Mouse (Mus musculus): ENCODE results near the gene Cmah. TPM values are rescaled to one million over a fixed set of nuclear protein-coding genes. Genes with fewer than 3 reads are reported as not detected.

Gene Cmah
- polyA plus RNA-seq, 1 experiment from 2014 or later = 0.86 TPM

DNA sequence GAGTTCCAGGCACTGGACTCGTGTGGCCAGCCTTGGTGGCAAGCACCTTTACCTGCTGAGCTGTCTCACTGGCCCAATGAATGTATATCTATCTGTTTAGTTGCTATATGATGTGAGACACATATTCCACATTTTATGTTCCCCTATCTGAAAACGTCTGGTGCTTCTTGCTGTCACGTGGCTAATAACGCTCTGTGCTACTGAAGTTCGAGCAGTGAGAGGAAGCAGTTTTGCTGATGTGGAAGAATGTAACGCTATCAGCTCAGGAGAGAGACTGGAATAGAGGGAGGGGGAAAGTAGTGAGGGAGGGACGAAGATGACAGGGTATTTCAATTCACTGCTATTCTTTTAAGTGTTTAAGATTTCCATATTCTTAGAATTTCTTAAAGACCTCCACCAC is 136.6 kb downstream of the Cmah start:
- ATAC-seq (replicated peaks; ENCODE audit: low FRiP score) = no peak
- Histone ChIP-seq H3K9ac (no peak overlapping the region), H3K4me3 (replicated peaks) (no peak overlapping the region), H3K9me3 (replicated peaks) (no peaks in the 10 kb centered on the region), H3K4me1 (no peaks in the 10 kb centered on the region), H3K36me3 (no peaks in the 10 kb centered on the region), H3K27me3 (no peaks in the 10 kb centered on the region), H3K27ac (no peak overlapping the region), H3K4me2 (no peak overlapping the region)
- 72% methylated on average over 7 of the region's 7 CpGs for WGBS

DNA sequence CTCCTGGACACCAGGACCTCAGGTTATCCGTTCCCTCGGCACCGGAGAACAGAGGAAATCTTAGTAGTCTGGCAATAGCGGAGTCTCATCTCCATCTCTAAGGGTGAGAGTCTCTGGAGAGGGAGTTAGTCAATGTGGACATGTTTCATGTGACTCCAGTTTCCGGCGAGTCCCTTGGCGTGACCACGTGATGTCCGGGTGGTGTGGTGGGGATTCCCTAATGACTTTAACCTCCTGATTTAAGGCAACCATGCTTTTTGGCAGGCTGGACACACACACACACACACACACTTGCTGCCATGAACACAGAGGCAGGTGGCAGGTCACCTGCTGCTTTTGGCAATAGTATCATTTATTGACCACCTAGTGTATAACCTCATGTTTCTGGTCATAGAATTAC is 138.8 kb downstream of the Cmah start:
- Histone ChIP-seq H3K27ac (no peak overlapping the region), H3K4me1 (no peaks in the 10 kb centered on the region), H3K4me2 (no peak overlapping the region), H3K27me3 (no peaks in the 10 kb centered on the region), H3K4me3 (replicated peaks) (no peak overlapping the region), H3K36me3 (no peaks in the 10 kb centered on the region), H3K9ac (no peak overlapping the region), H3K9me3 (replicated peaks) (no peaks in the 10 kb centered on the region)
- WGBS = 92% methylated on average over 9 of the region's 9 CpGs
- ATAC-seq (replicated peaks; ENCODE audit: low FRiP score) = no peak

DNA sequence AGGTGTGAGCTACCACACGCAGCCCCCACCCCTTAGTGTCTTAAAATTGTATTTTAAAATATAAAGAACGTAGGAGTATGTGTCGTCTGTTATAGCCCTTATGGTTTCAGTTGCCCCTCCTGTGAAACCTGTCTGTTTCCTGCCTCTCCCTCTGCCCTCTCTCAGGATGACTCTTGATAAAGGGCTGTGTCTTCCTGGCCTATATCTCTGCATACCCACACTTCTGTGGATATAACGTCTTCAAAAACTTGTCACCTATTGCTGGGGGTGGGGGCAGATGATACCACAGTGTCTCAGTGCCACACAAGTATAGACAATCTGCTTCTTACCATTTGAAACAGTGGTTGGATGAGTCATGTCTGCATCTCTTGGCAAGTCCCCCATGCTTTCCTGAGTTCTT is 140.6 kb downstream of the Cmah start:
- no peak overlapping the region for H3K4me2 ChIP-seq
- no peaks in the 10 kb centered on the region for H3K27me3 ChIP-seq
- ATAC-seq (replicated peaks; ENCODE audit: low FRiP score) = no peak
- H3K4me3 ChIP-seq (replicated peaks) = no peak overlapping the region
- H3K9ac ChIP-seq = no peak overlapping the region
- no peaks in the 10 kb centered on the region for H3K9me3 ChIP-seq (replicated peaks)
- 81% methylated on average over 4 of the region's 4 CpGs for WGBS
- no peaks in the 10 kb centered on the region for H3K4me1 ChIP-seq
- no peak overlapping the region for H3K27ac ChIP-seq
- H3K36me3 ChIP-seq = no peaks in the 10 kb centered on the region

DNA sequence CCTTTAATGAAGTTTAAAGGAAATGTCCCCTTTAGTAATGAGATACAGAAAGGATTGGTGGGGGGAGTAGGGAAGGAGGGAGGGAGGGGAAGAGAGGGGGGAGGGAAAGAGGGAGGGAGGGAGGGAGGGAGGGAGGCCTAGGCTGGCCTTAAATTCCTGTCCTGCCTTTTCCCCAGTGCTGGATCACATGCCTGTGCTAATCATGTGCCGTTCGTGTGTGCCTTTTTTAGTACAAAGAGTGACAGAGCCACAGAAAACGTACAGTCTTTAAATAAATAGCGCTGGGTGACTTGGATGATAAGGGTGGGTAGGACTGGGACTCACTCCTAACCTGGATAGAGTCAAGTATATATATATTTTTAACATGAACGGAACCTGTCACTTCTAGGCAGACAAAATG is 150.4 kb downstream of the Cmah start:
- Histone ChIP-seq H3K9me3 (replicated peaks) (no peaks in the 10 kb centered on the region), H3K4me2 (no peak overlapping the region), H3K4me3 (replicated peaks) (no peak overlapping the region), H3K9ac (no peak overlapping the region), H3K4me1 (0 out of 2 replicates have a peak, but pooled peaks cover 2% of the 10 kb centered on the region), H3K27ac (no peak overlapping the region), H3K36me3 (no peaks in the 10 kb centered on the region), H3K27me3 (no peaks in the 10 kb centered on the region)
- WGBS = 63% methylated on average over 5 of the region's 5 CpGs
- no peak for ATAC-seq (replicated peaks; ENCODE audit: low FRiP score)

DNA sequence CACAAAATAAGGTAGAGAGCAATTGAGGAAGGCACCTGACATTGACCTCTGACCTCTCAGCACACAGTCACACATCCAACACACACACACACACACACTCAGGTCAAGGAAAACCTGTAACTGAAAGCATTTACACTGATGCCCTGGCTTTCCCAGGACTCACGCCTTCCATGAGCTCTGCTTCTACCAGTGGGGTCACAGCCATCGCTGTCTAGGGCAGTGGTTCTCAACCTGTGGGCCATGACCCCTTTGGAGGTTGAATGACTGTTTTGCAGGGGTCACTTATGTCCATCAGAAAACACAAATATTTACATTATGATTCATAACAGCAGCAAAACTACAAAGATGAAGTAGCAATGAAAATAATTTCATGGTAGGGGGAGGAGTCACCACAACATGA is 152.3 kb downstream of the Cmah start:
- Histone ChIP-seq H3K4me2 (no peak overlapping the region), H3K27ac (no peak overlapping the region), H3K4me1 (0 out of 2 replicates have a peak, but pooled peaks cover 2% of the 10 kb centered on the region), H3K36me3 (no peaks in the 10 kb centered on the region), H3K4me3 (replicated peaks) (no peak overlapping the region), H3K9me3 (replicated peaks) (no peaks in the 10 kb centered on the region), H3K27me3 (no peaks in the 10 kb centered on the region), H3K9ac (no peak overlapping the region)
- ATAC-seq (replicated peaks; ENCODE audit: low FRiP score) = no peak; the same call in 1 of the 2 replicates
- 83% methylated on average over 2 of the region's 2 CpGs for WGBS

DNA sequence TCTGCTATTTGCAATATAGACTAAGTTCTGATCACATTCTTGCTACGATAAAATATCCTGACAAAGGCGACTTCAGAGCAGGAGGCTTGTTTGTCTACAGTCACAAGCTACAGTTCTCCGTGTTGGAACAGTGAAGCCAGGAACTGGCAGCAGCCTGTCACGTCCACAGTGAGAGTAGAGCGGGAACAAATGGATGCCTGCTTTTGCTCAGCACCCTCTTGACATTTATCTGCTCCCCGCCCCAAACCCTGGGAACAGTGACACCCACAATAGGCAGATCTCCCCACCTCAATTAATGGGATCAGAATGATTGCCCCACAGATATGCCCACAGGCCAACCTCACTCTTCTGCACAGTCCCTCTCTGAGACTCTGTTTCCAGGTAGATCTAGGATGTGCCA is 153.6 kb downstream of the Cmah start:
- H3K27ac ChIP-seq = no peak overlapping the region
- H3K27me3 ChIP-seq = no peaks in the 10 kb centered on the region
- H3K9me3 ChIP-seq (replicated peaks) = no peaks in the 10 kb centered on the region
- H3K4me2 ChIP-seq = no peak overlapping the region
- H3K36me3 ChIP-seq = no peaks in the 10 kb centered on the region
- ATAC-seq (replicated peaks; ENCODE audit: low FRiP score) = no peak
- H3K4me3 ChIP-seq (replicated peaks) = no peak overlapping the region
- 78% methylated on average over 6 of the region's 6 CpGs for WGBS
- H3K4me1 ChIP-seq = 0 out of 2 replicates have a peak, but pooled peaks cover 2% of the 10 kb centered on the region
- H3K9ac ChIP-seq = no peak overlapping the region

DNA sequence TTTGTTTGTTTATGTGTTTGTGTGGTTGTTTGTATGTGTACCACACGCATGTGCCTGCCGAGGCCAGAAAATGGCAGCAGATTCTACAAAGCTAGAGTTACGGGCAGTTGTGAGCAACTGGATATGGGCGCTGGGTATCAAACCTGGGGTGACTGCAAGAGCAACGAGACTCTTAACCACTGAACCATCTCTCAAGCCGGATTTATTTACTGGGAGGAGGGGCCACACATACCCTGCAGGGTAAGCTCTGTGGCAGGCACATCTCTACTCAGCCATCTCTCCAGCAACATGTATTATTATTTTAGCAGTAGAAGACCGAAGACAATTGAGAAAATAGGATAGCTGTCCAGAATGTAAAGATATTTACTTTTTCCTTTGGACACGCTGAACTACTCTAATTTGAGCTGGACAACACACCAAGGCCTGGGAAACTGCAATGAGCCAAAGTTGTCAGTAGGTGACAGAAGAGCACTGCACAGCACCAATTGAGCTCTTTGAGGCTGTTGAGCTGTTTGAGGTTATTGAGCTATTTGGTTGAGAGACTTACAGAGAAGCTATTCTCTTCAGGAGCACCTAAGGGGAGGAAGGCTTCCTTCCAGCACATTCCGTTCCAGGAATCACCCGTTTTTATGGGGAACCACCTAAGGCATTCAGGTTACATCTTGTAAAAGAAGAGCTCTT is 154.6 kb downstream of the Cmah start:
- Histone ChIP-seq H3K4me1 (0 out of 2 replicates have a peak, but pooled peaks cover 2% of the 10 kb centered on the region), H3K27me3 (no peaks in the 10 kb centered on the region), H3K36me3 (no peaks in the 10 kb centered on the region), H3K9me3 (replicated peaks) (no peaks in the 10 kb centered on the region), H3K4me2 (no peak overlapping the region), H3K4me3 (replicated peaks) (no peak overlapping the region), H3K27ac (no peak overlapping the region), H3K9ac (no peak overlapping the region)
- ATAC-seq (replicated peaks; ENCODE audit: low FRiP score) = peak; percentile 86
- 46% methylated on average over 10 of the region's 10 CpGs for WGBS

DNA sequence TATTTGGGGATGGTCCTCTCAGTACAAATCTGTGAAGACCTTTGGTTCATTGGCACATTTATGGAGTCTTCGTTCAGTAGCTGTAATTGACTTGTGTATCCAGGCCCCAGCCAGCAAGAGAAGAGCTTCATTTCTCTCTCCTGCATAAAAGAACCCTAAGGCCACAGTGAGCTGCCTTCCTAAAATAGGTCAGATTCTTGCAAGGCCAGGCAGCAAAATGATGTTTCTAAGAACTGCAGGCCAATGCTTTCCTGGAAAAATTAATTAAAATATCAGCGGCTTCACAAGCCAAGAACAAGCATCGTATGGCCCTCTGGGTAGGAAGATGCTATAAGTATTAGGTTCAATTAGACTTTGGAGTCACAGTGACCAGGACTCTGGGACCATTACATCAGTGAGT is 156.5 kb downstream of the Cmah start:
- 82% methylated on average over 3 of the region's 3 CpGs for WGBS
- Histone ChIP-seq H3K27ac (no peak overlapping the region), H3K4me2 (no peak overlapping the region), H3K4me3 (replicated peaks) (no peak overlapping the region), H3K9me3 (replicated peaks) (no peaks in the 10 kb centered on the region), H3K4me1 (0 out of 2 replicates have a peak, but pooled peaks cover 2% of the 10 kb centered on the region), H3K9ac (no peak overlapping the region), H3K27me3 (no peaks in the 10 kb centered on the region), H3K36me3 (no peaks in the 10 kb centered on the region)
- ATAC-seq (replicated peaks; ENCODE audit: low FRiP score) = no peak

DNA sequence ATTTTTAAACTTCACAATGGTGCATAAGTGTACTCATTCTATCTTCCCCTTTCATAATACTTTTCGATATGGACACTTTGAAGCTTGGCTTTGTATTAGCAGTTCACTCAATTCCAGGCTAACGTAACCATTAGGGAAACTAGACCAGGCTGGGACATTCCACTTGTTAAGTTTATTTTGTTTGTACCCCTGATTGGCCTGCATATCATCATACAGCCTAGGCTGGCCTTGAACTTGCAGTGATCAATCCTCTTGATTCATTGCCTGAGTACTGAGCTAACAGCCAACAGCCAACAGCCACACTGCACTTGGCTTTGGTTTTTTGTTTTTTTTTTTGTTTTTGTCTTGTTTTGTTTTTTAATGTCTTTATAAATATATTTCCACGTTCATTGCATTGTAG is 157.6 kb downstream of the Cmah start:
- H3K27ac ChIP-seq = no peak overlapping the region
- H3K4me2 ChIP-seq = no peak overlapping the region
- H3K9ac ChIP-seq = no peak overlapping the region
- no peaks in the 10 kb centered on the region for H3K27me3 ChIP-seq
- no peaks in the 10 kb centered on the region for H3K36me3 ChIP-seq
- H3K9me3 ChIP-seq (replicated peaks) = no peaks in the 10 kb centered on the region
- ATAC-seq (replicated peaks; ENCODE audit: low FRiP score) = no peak
- H3K4me1 ChIP-seq = 0 out of 2 replicates have a peak, but pooled peaks cover 2% of the 10 kb centered on the region
- no peak overlapping the region for H3K4me3 ChIP-seq (replicated peaks)
- 80% methylated on average over 3 of the region's 3 CpGs for WGBS

DNA sequence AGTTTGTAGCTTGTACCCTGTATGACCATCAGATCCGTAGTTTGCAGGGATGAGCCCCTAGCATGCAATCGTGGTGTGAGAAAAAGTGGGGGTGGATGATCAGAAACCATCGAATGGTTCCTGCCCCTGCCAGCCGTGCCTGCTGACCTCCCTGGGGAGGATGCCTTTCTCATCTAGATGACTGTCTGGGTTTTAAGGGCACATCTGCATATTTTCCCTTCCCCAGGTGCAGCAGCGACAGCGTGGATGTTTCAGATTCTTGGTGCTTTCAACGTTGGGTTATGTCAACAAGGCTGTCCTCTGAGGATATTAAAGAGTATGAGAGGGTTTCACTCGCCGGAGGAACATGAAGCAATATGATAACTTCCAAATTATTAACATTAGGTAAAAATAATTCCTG is 158.8 kb downstream of the Cmah start:
- H3K4me2 ChIP-seq = no peak overlapping the region
- H3K36me3 ChIP-seq = no peaks in the 10 kb centered on the region
- no peak overlapping the region for H3K27ac ChIP-seq
- no peak overlapping the region for H3K9ac ChIP-seq
- ATAC-seq (replicated peaks; ENCODE audit: low FRiP score) = no peak
- no peaks in the 10 kb centered on the region for H3K9me3 ChIP-seq (replicated peaks)
- no peaks in the 10 kb centered on the region for H3K27me3 ChIP-seq
- H3K4me1 ChIP-seq = 0 out of 2 replicates have a peak, but pooled peaks cover 2% of the 10 kb centered on the region
- no peak overlapping the region for H3K4me3 ChIP-seq (replicated peaks)
- WGBS = 71% methylated on average over 9 of the region's 9 CpGs

DNA sequence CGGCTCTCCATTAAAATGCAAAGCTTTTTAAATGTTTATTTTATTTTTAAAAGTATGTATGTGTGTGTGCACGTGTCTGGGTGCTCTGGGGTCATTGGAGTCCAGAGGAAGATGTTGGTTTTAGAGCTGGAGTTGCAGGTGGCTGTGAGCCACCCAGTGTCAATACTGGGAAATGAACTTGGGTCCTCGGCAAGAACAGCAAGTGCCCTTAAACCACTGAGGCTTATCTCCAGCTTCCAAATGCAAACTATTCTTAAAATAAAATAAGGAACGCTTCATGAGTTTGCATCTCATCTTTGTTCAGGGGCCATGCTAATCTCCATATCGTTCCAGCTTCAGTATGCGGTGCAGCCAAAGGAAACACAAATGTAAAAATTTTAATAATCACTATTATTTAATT is 159.2 kb downstream of the Cmah start:
- no peak overlapping the region for H3K9ac ChIP-seq
- no peak overlapping the region for H3K27ac ChIP-seq
- no peaks in the 10 kb centered on the region for H3K36me3 ChIP-seq
- 77% methylated on average over 6 of the region's 6 CpGs for WGBS
- no peak overlapping the region for H3K4me2 ChIP-seq
- no peaks in the 10 kb centered on the region for H3K9me3 ChIP-seq (replicated peaks)
- H3K27me3 ChIP-seq = no peaks in the 10 kb centered on the region
- 0 out of 2 replicates have a peak, but pooled peaks cover 2% of the 10 kb centered on the region for H3K4me1 ChIP-seq
- H3K4me3 ChIP-seq (replicated peaks) = no peak overlapping the region
- ATAC-seq (replicated peaks; ENCODE audit: low FRiP score) = no peak

DNA sequence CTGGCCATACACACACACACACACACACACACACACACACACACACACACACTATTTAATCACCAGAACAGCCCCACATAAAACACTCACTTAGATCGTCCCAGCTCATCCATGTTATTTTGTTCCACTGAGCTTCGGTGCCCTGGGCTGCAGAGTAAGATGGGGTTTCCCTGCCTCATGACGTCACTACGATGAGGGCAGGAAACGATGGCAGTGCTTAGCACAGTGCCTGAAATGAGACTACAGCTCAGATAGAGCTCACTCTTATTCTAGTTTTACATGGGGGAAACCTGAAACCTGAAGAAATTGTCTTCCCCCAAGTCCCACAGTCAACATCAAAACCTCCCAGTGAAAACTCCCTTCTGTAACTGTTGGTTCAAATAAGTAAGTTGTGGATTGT is 159.9 kb downstream of the Cmah start:
- Histone ChIP-seq H3K4me2 (no peak overlapping the region), H3K9me3 (replicated peaks) (no peaks in the 10 kb centered on the region), H3K9ac (no peak overlapping the region), H3K4me3 (replicated peaks) (no peak overlapping the region), H3K27ac (no peak overlapping the region), H3K27me3 (no peaks in the 10 kb centered on the region), H3K36me3 (no peaks in the 10 kb centered on the region), H3K4me1 (no peaks in the 10 kb centered on the region)
- 55% methylated on average over 5 of the region's 5 CpGs for WGBS
- no peak for ATAC-seq (replicated peaks; ENCODE audit: low FRiP score)

DNA sequence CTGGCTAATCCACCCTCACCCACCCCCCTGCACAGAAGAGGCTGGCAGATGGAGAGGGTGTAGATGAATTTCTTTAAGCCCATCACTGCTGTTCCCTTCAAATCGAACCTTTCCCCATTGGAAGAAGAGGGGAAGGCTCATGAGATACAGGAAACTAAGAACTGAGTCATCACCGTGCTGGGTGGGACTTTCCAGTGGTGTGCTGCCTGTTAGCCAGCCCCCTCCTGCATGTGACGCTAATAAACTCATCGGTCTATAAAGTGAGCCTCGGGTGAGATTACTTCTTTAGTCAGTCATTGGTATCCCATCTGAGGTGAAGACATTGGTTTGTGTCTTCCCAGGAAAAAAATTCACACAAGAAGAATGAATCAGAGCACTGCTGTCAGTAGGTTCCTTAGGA is 160.3 kb downstream of the Cmah start:
- 79% methylated on average over 5 of the region's 5 CpGs for WGBS
- Histone ChIP-seq H3K9me3 (replicated peaks) (no peaks in the 10 kb centered on the region), H3K4me2 (no peak overlapping the region), H3K27me3 (no peaks in the 10 kb centered on the region), H3K36me3 (no peaks in the 10 kb centered on the region), H3K4me3 (replicated peaks) (no peak overlapping the region), H3K9ac (no peak overlapping the region), H3K27ac (no peak overlapping the region), H3K4me1 (no peaks in the 10 kb centered on the region)
- no peak for ATAC-seq (replicated peaks; ENCODE audit: low FRiP score)

All from kidney, embryonic 15.5 days (tissue).